Mouse (Mus musculus): ENCODE measurements around the gene Adam8.

DNA sequence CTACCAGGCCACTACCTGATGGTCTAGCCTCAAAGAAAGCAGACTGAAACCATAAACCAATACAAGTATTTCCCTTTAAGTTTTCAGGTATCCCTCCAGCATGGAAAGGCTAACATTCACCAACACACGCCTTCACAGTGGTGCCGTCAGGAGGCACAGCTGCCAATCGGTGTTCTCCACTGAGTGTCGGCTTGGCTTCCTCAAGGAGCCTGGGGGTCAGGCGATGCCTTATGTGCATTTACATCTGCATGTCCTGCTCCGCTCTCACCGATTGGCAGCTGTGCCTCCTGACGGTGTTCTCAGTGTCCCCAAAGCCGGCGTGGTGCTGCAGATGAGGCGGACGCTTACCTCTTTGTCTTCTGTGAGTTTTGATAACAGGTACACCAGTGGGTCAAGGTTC is 39.4 kb upstream of the Adam8 start:
- TF ChIP-seq CTCF (IDR thresholded peaks at IDR 0.05; ENCODE audit: low read depth, low read length): no peak
- TF ChIP-seq POLR2A (IDR thresholded peaks at IDR 0.05; ENCODE audit: extremely low read depth, insufficient read depth, low read length): no peak
